Mouse (Mus musculus): ENCODE measurements at regions not wholly inside any gene's neighbourhood (a gene's known extent, or its start where the extent isn't known, plus 50 kb on each side); places are given as distances from the start of the nearest gene placed in this dataset.

GRCm38 (mm10) chr3:106974114-106974789 lies 61.7 kb upstream of the Kcna3 start:
- H3K4me3 ChIP-seq (ENCODE audit: low read depth, low read length): no peak overlapping the region

GRCm38 (mm10) chr3:106978728-106979127 lies 57.2 kb upstream of the Kcna3 start:
- WGBS: 65% methylated on average over 6 of the region's 6 CpGs
- Histone ChIP-seq H3K9me3 (ENCODE audit: control insufficient read depth) (no peaks in the 10 kb centered on the region), H3K4me1 (replicated peaks; ENCODE audit: control insufficient read depth, insufficient read depth, low read length) (no peaks in the 10 kb centered on the region), H3K4me3 (ENCODE audit: low read depth, low read length) (no peak overlapping the region), H3K4me2 (replicated peaks; ENCODE audit: low read depth) (no peak overlapping the region), H3K27me3 (replicated peaks; ENCODE audit: control insufficient read depth, insufficient read depth, low read length) (no peaks in the 10 kb centered on the region), H3K9ac (ENCODE audit: low read depth, low read length) (no peak overlapping the region), H3K27ac (ENCODE audit: low read depth, low read length) (no peak overlapping the region), H3K36me3 (ENCODE audit: control insufficient read depth, insufficient read depth) (no peaks in the 10 kb centered on the region)
- no peak for TF ChIP-seq CTCF (IDR thresholded peaks at IDR 0.05; ENCODE audit: low read depth)
- ATAC-seq: no peak

More at GRCm38 (mm10) chr3:106974114-106974789, 61.7 kb upstream of the Kcna3 start:
- WGBS: 77% methylated on average over 6 of the region's 6 CpGs
- no peak overlapping the region for H3K4me2 ChIP-seq (replicated peaks; ENCODE audit: low read depth)
- no peak overlapping the region for H3K27ac ChIP-seq (ENCODE audit: low read depth, low read length)
- no peak overlapping the region for H3K9ac ChIP-seq (ENCODE audit: low read depth, low read length)
- no peaks in the 10 kb centered on the region for H3K4me1 ChIP-seq (replicated peaks; ENCODE audit: control insufficient read depth, insufficient read depth, low read length)
- H3K9me3 ChIP-seq (ENCODE audit: control insufficient read depth): no peaks in the 10 kb centered on the region
- H3K27me3 ChIP-seq (replicated peaks; ENCODE audit: control insufficient read depth, insufficient read depth, low read length): no peaks in the 10 kb centered on the region
- TF ChIP-seq CTCF (IDR thresholded peaks at IDR 0.05; ENCODE audit: low read depth): no peak
- no peaks in the 10 kb centered on the region for H3K36me3 ChIP-seq (ENCODE audit: control insufficient read depth, insufficient read depth)
- ATAC-seq: no peak

GRCm38 (mm10) chr3:106980914-106981313 lies 55.1 kb upstream of the Kcna3 start:
- no peak overlapping the region for H3K9ac ChIP-seq (ENCODE audit: low read depth, low read length)
- H3K27me3 ChIP-seq (replicated peaks; ENCODE audit: control insufficient read depth, insufficient read depth, low read length): no peaks in the 10 kb centered on the region
- TF ChIP-seq CTCF (IDR thresholded peaks at IDR 0.05; ENCODE audit: low read depth): no peak
- no peak for ATAC-seq
- H3K4me3 ChIP-seq (ENCODE audit: low read depth, low read length): no peak overlapping the region
- no peak overlapping the region for H3K4me2 ChIP-seq (replicated peaks; ENCODE audit: low read depth)
- no peaks in the 10 kb centered on the region for H3K4me1 ChIP-seq (replicated peaks; ENCODE audit: control insufficient read depth, insufficient read depth, low read length)
- H3K36me3 ChIP-seq (ENCODE audit: control insufficient read depth, insufficient read depth): no peaks in the 10 kb centered on the region
- 46% methylated on average over 3 of the region's 3 CpGs for WGBS
- H3K27ac ChIP-seq (ENCODE audit: low read depth, low read length): no peak overlapping the region
- no peaks in the 10 kb centered on the region for H3K9me3 ChIP-seq (ENCODE audit: control insufficient read depth)

GRCm38 (mm10) chr3:106981323-106981722 lies 54.6 kb upstream of the Kcna3 start:
- ATAC-seq: no peak

GRCm38 (mm10) chr3:106984231-106984630 lies 51.7 kb upstream of the Kcna3 start:
- H3K9me3 ChIP-seq (ENCODE audit: control insufficient read depth): no peaks in the 10 kb centered on the region
- 65% methylated on average over 4 of the region's 4 CpGs for WGBS
- no peaks in the 10 kb centered on the region for H3K36me3 ChIP-seq (ENCODE audit: control insufficient read depth, insufficient read depth)
- H3K4me1 ChIP-seq (replicated peaks; ENCODE audit: control insufficient read depth, insufficient read depth, low read length): no peaks in the 10 kb centered on the region
- no peak overlapping the region for H3K27ac ChIP-seq (ENCODE audit: low read depth, low read length)
- H3K9ac ChIP-seq (ENCODE audit: low read depth, low read length): no peak overlapping the region
- TF ChIP-seq CTCF (IDR thresholded peaks at IDR 0.05; ENCODE audit: low read depth): no peak
- ATAC-seq: no peak
- H3K4me2 ChIP-seq (replicated peaks; ENCODE audit: low read depth): no peak overlapping the region
- H3K27me3 ChIP-seq (replicated peaks; ENCODE audit: control insufficient read depth, insufficient read depth, low read length): no peaks in the 10 kb centered on the region
- H3K4me3 ChIP-seq (ENCODE audit: low read depth, low read length): no peak overlapping the region

More at GRCm38 (mm10) chr3:106981323-106981722, 54.6 kb upstream of the Kcna3 start:
- Histone ChIP-seq H3K9me3 (ENCODE audit: control insufficient read depth) (no peaks in the 10 kb centered on the region), H3K4me1 (replicated peaks; ENCODE audit: control insufficient read depth, insufficient read depth, low read length) (no peaks in the 10 kb centered on the region), H3K27me3 (replicated peaks; ENCODE audit: control insufficient read depth, insufficient read depth, low read length) (no peaks in the 10 kb centered on the region), H3K9ac (ENCODE audit: low read depth, low read length) (no peak overlapping the region), H3K36me3 (ENCODE audit: control insufficient read depth, insufficient read depth) (no peaks in the 10 kb centered on the region), H3K27ac (ENCODE audit: low read depth, low read length) (no peak overlapping the region), H3K4me2 (replicated peaks; ENCODE audit: low read depth) (no peak overlapping the region), H3K4me3 (ENCODE audit: low read depth, low read length) (no peak overlapping the region)
- no peak for TF ChIP-seq CTCF (IDR thresholded peaks at IDR 0.05; ENCODE audit: low read depth)
- WGBS: 53% methylated on average over 3 of the region's 3 CpGs
